Mouse (Mus musculus) splenic B cell, adult 2 months (primary cell): ENCODE measurements around the gene Ankrd55.

Experiments used
- DNase-seq: peaks from one replicate; pipeline ENCODE4 v3.0.0-alpha.2; 2011; ENCODE audit warnings: low read depth, low spot score
- H3K27me3 ChIP-seq: 2 replicates; pipeline ENCODE4 v1.6.1; 2012; ENCODE audit warnings: mild to moderate bottlenecking, low read length, moderate library complexity, mixed read lengths; ENCODE audit not compliant: control insufficient read depth, poor library complexity, insufficient read depth, severe bottlenecking
- H3K36me3 ChIP-seq: 2 replicates; pipeline ENCODE4 v1.6.1; 2012; ENCODE audit warnings: mild to moderate bottlenecking, low read length, moderate library complexity, mixed read lengths; ENCODE audit not compliant: control insufficient read depth, poor library complexity, insufficient read depth, severe bottlenecking

The Ankrd55 gene

GRCm38 (mm10) chr13:112365303-112365702 is 77.1 kb downstream of the Ankrd55 start:
- no peak for DNase-seq
- no peaks in the 10 kb centered on the region for H3K27me3 ChIP-seq

GRCm38 (mm10) chr13:112365762-112366161 is 77.5 kb downstream of the Ankrd55 start:
- DNase-seq: no peak
- no peaks in the 10 kb centered on the region for H3K27me3 ChIP-seq
- H3K36me3 ChIP-seq: no peaks in the 10 kb centered on the region

More at GRCm38 (mm10) chr13:112365303-112365702, 77.1 kb downstream of the Ankrd55 start:
- no peaks in the 10 kb centered on the region for H3K36me3 ChIP-seq

- Histone ChIP-seq H3K36me3 (no peaks in the 10 kb centered on the region), H3K27me3 (no peaks in the 10 kb centered on the region)
- peak; percentile 65 for DNase-seq
Measured at GRCm38 (mm10) chr13:112366321-112367029, 78.2 kb downstream of the Ankrd55 start.

- DNase-seq: no peak
- Histone ChIP-seq H3K27me3 (no peaks in the 10 kb centered on the region), H3K36me3 (no peaks in the 10 kb centered on the region)
Measured at GRCm38 (mm10) chr13:112371729-112372128, 83.5 kb downstream of the Ankrd55 start.

- DNase-seq: no peak
- Histone ChIP-seq H3K27me3 (no peaks in the 10 kb centered on the region), H3K36me3 (no peaks in the 10 kb centered on the region)
Measured at GRCm38 (mm10) chr13:112375766-112376165, 87.5 kb downstream of the Ankrd55 start.

GRCm38 (mm10) chr13:112378782-112379305 is 90.6 kb downstream of the Ankrd55 start:
- Histone ChIP-seq H3K36me3 (no peaks in the 10 kb centered on the region), H3K27me3 (no peaks in the 10 kb centered on the region)
- DNase-seq: peak; percentile 59

- DNase-seq: no peak
- Histone ChIP-seq H3K27me3 (no peaks in the 10 kb centered on the region), H3K36me3 (no peaks in the 10 kb centered on the region)
Measured at GRCm38 (mm10) chr13:112381476-112381875, 93.2 kb downstream of the Ankrd55 start.

- no peaks in the 10 kb centered on the region for H3K27me3 ChIP-seq
- no peak for DNase-seq
- no peaks in the 10 kb centered on the region for H3K36me3 ChIP-seq
Measured at GRCm38 (mm10) chr13:112382457-112382856, 94.2 kb downstream of the Ankrd55 start.

GRCm38 (mm10) chr13:112382956-112383355 is 94.7 kb downstream of the Ankrd55 start:
- Histone ChIP-seq H3K27me3 (no peaks in the 10 kb centered on the region), H3K36me3 (no peaks in the 10 kb centered on the region)
- DNase-seq: no peak

- DNase-seq: no peak
- no peaks in the 10 kb centered on the region for H3K36me3 ChIP-seq
- H3K27me3 ChIP-seq: no peaks in the 10 kb centered on the region
Measured at GRCm38 (mm10) chr13:112383941-112384659, 95.8 kb downstream of the Ankrd55 start.

- Histone ChIP-seq H3K27me3 (no peaks in the 10 kb centered on the region), H3K36me3 (no peaks in the 10 kb centered on the region)
- DNase-seq: peak; percentile 57
Measured at GRCm38 (mm10) chr13:112385040-112385439, 96.8 kb downstream of the Ankrd55 start.

GRCm38 (mm10) chr13:112386494-112387075 is 98.3 kb downstream of the Ankrd55 start:
- no peaks in the 10 kb centered on the region for H3K27me3 ChIP-seq
- no peaks in the 10 kb centered on the region for H3K36me3 ChIP-seq
- DNase-seq: peak; percentile 25

- peak; percentile 33 for DNase-seq
- H3K27me3 ChIP-seq: no peaks in the 10 kb centered on the region
- no peaks in the 10 kb centered on the region for H3K36me3 ChIP-seq
Measured at GRCm38 (mm10) chr13:112387279-112387678, 99.0 kb downstream of the Ankrd55 start.

GRCm38 (mm10) chr13:112388176-112388575 is 99.9 kb downstream of the Ankrd55 start:
- H3K36me3 ChIP-seq: no peaks in the 10 kb centered on the region
- no peaks in the 10 kb centered on the region for H3K27me3 ChIP-seq
- peak; percentile 31 for DNase-seq

- Histone ChIP-seq H3K36me3 (no peaks in the 10 kb centered on the region), H3K27me3 (no peaks in the 10 kb centered on the region)
- peak; percentile 73 for DNase-seq
Measured at GRCm38 (mm10) chr13:112390206-112390605, 102.0 kb downstream of the Ankrd55 start.
